17 mouse cellular contexts compared by ENCODE assay signal in genomic region chr2:28860678-28861423, GRCm38 (mm10). TPM values are rescaled to one million over a fixed set of nuclear protein-coding genes. Genes with fewer than 3 reads are reported as not detected.
"Had no signal": no experiment of that assay in that cellular context is flagged by ENCODE, and none has a peak within 500 bp of the region (broad histone marks: within the 10 kb centered on the region; RNA-seq: fewer than 3 reads in every experiment).

No protein-coding gene starts in this region.

- H3K4me3 ChIP-seq: layer of hippocampus, adult 2 months; limb, embryonic 10.5 days; liver, embryonic 15.5 days; midbrain, embryonic 13.5 days; neural tube, embryonic 12.5 days had no signal

- H3K27ac ChIP-seq: layer of hippocampus, adult 2 months; limb, embryonic 10.5 days; liver, embryonic 15.5 days; midbrain, embryonic 13.5 days; neural tube, embryonic 12.5 days had no signal

- DNase-seq: kidney, postnatal 10 days; kidney, postnatal 4 days; lung, adult 2 months; lung, postnatal 36 days; right cerebral cortex, postnatal 14 days; thymus, postnatal 14 days had no signal

- H3K4me1 ChIP-seq: limb, embryonic 10.5 days; liver, embryonic 15.5 days; midbrain, embryonic 13.5 days; neural tube, embryonic 12.5 days had no signal

- H3K9ac ChIP-seq: liver, embryonic 15.5 days; midbrain, embryonic 13.5 days; neural tube, embryonic 12.5 days had no signal

- ATAC-seq: lung, postnatal 0 days; midbrain, embryonic 13.5 days had no signal

- H3K4me2 ChIP-seq: liver, embryonic 11.5 days; liver, embryonic 15.5 days; midbrain, embryonic 13.5 days; neural tube, embryonic 12.5 days had no signal

- H3K27me3 ChIP-seq: liver, embryonic 15.5 days; midbrain, embryonic 13.5 days; neural tube, embryonic 12.5 days had no signal

- H3K9me3 ChIP-seq: limb, embryonic 10.5 days; liver, embryonic 15.5 days; midbrain, embryonic 13.5 days; neural tube, embryonic 12.5 days had no signal

RNA-seq across cellular contexts. Expression of gene Barhl1, which starts 55.6 kb away (rescaled TPM):
- total RNA-seq: layer of hippocampus, adult 2 months; megakaryocyte progenitor cell, adult 5-6 weeks; neutrophil, adult 5-6 weeks had no signal
- polyA plus RNA-seq: kidney, embryonic 14.5 days; limb, embryonic 10.5 days; liver, embryonic 11.5 days; liver, embryonic 15.5 days; stomach, embryonic 16.5 days had no signal
